Mouse (Mus musculus) heart, postnatal 0 days (tissue): ENCODE data around the gene Vps37d.

Source experiments
- CTCF ChIP-seq: IDR thresholded peaks from 2 replicates; pipeline ENCODE4 v1.5.1; 2016; ENCODE audit warnings: antibody characterized with exemption, control low read depth, low read depth
- EP300 ChIP-seq: IDR thresholded peaks from 2 replicates; pipeline ENCODE4 v1.6.1; 2016; ENCODE audit warnings: antibody characterized with exemption, low read depth

- TF ChIP-seq CTCF (no peak), EP300 (no peak)
These were observed 33.5 kb downstream of the Vps37d start for GRCm38 (mm10) chr5:135044575-135044974.
